Mouse (Mus musculus) c-Kit-positive CD71-negative TER-119-negative erythroid progenitor cells, embryonic 14.5 days (primary cell): Measurements from ENCODE around the gene Gli1.
"Not testable (repeated sequence)": the region's sequence is repeated elsewhere in the genome, so short reads cannot be mapped to it uniquely, and the experiment has no call there.

Experiments
- DNase-seq: peaks from one replicate; pipeline ENCODE4 v3.0.0-alpha.2; 2013; ENCODE audit warnings: low read depth

Gli1 gene

DNA sequence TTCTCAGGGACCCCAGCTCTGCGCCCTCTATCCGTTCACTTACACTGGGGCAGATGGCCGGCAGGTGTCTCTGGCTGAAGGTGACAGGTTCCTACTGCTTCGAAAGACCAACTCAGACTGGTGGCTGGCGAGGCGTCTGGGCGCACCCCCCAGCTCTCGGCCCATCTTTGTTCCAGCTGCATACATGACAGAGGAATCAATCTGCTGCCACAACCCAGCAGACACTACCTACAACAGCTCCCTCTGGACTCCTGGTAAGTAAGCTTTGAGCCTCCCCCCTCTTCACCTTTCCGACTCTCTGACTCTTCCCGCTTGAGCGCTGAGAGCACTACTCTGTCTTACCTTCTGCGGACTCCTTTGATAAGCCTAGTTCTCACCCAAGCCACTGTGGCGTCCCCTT is 19.6 kb downstream of the Gli1 start:
- no peak for DNase-seq

DNA sequence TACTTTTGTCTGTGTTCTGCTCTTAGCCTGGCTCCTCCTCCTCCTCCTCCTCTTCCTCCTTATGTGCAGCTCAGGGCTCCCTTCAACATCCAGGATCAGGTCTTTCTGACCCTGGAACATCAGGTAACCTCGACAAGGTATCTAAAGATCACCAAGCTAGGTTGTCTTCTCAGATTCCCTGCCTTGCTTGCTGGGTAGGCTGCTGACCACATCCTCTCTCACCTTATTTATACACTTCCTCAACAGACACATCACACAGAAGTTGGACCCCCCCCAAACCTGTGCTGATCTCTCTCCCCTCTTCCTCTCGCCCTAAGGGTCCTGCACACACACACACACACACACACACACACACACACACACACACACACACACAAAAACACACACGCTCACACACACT is 20.2 kb downstream of the Gli1 start, which contains the start of gene Arhgap9:
Gene Arhgap9, plus strand, starts transcription at position 344 of the 400 bp plus-strand sequence.
- no peak for DNase-seq

DNA sequence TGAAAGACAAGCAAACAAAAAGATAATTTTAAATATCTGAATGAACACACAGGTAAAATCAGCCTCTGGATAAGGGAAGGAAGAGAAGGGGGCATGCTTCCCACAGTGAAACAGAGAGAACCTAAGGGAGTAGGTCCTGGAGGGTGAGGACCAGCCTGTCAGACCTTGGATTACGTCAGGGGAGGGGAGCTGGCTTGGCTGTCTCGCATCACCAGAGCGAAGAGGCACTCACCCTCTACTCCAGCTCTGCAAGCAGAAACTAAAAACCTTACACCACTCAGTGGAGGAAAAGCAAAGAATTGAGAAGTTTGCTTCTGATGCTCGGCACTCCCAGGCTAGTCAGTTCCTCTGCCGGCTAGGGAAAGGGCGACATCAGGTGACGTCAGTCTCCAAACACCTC is 21.8 kb downstream of the Gli1 start:
- DNase-seq, result no peak

DNA sequence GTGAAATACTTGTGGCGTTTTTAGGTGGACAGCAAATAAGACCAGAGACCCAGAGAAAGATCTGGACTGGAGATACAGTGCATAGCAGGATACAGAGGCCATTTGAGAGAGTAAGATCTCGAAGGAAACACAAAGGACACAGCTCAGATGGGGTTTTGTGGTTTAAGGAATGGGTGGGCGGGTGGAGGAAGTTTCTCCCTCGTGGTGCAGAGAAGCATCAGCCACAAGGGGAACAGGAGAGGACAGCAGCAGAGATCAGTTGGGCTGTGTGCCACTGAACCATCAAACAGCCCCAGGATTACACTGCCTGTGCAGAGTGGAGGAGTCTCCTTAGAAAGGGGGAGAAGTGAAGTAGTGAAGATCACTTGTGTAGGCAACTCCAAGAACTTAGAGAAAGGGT is 23.8 kb downstream of the Gli1 start:
- DNase-seq, result no peak

DNA sequence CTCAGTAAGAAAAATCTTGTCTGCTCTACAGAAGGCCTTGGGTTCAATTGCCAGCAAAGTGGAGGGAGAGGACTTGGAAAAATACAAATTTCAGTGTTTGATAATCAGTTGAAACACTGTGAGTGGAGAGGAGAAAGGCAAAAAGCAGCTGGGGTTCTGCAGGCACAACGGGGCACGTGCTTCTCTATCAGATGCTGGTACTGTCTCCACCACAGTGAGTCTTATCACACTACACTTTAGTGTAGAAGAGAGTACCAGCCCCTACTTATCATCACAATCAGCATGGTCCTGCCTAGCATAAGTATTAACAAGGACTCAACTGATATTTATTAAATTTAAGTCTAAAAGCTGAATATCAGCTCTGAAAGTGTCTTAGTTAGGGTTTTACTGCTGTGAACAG is 24.5 kb downstream of the Gli1 start:
- no peak for DNase-seq

GRCm38 (mm10) chr10:127314950-127315349 is 26.8 kb downstream of the Gli1 start:
- DNase-seq, result not testable (repeated sequence)

- not testable (repeated sequence) for DNase-seq
Measured at GRCm38 (mm10) chr10:127313516-127313915, 28.3 kb downstream of the Gli1 start.

- no peak for DNase-seq
Measured at GRCm38 (mm10) chr10:127312858-127313257, 28.9 kb downstream of the Gli1 start.

DNA sequence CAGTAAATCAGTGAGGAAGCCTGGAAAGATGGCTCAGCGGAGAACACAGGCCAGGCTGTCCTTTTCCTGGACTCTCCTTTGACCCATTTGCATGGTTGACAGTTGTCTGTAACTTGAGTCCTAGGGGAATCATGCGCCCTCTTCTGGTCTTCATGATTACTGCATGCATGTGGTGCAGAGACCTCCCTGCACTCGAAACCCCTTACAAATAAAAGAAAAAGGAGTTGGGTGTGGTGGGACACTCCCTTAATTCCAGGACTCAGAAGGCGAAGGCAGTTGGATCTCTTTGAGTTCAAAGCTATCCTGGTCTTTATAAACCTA is 29.5 kb downstream of the Gli1 start:
- peak; percentile 88 for DNase-seq

DNA sequence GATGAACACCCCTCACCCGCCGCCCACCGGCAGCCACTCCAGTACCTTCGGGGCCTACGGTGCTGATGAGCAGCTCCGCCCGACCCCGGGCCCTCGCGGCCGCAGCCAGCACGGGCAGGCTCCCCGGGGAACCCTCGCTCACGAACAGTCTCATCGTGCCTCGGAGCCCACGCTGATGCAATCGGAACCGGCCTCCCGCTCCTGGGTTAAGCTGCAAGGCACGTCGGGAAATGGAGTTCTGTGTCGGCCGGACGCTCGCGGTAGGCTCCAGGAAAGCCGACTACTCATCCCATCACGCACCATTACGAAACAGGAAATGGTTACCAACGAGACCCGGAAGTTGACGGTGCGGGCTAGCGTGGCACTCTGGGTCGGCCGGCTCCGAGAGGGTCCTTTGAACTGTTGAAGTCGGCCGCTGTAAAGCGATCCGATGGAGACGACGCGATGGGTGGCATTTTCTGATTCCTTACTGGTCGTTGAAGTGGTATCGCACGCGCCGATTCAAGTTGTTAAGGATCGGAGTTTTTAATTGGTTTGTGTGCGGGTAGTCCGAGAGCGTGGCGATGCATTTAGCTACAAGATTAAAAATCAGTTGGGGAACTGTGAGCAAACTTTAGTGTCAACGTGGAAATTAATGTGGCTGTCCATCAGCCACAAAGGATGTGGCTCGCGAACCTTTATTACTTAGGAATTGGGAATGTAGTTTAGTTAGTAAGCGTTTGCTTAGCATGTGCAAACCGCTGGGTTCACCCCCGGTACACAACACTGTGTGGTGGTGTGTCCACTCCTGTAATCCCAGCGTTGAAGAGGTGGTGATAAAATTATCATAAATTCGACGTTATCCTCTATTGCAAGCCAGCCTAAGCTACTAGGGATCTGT is 30.1 kb downstream of the Gli1 start, which contains the start of gene Mars:
Gene Mars, minus strand, starts transcription at position 311 of the 880 bp plus-strand sequence.
- DNase-seq, result peak; percentile 94

GRCm38 (mm10) chr10:127310523-127311475 is 31.0 kb downstream of the Gli1 start:
- DNase-seq, result peak; percentile 56

DNA sequence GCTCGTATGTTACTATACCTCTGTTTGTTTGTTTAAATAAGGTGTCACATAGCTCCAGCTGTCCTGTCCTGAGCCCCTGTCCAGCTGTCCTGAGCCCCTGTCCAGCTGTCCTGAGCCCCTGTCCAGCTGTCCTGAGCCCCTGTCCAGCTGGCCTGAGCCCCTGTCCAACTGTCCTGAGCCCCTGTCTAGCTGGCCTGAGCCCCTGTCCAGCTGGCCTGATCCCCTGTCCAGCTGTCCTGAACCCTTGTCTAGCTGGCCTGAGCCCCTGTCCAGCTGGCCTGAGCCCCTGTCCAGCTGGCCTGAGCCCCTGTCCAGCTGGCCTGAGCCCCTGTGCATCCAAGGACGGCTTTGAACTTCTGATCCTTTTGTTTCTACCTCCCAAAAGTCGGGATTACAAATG is 32.6 kb downstream of the Gli1 start:
- DNase-seq, result not testable (repeated sequence)

DNA sequence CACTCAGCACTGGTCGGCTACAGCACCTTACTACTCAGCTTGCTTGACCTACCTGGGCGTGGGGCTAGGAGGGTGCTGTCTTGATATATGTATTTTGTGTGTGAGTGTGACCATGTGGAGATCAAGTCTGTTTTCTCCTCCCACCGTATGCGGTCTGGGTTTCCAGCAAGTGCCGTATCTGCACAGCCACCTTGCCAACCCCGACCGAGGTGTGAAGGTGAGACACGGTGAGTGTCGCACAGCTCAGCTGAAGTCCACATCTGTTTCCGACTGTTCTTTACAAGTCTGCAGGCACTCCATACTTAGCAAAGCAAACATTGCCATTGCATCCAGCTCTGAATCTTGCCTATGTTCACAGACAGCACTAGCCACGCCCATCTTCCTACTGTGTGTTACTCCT is 38.6 kb downstream of the Gli1 start:
- no peak for DNase-seq

- DNase-seq, result no peak
Measured at GRCm38 (mm10) chr10:127300361-127300760, 41.4 kb downstream of the Gli1 start.

DNA sequence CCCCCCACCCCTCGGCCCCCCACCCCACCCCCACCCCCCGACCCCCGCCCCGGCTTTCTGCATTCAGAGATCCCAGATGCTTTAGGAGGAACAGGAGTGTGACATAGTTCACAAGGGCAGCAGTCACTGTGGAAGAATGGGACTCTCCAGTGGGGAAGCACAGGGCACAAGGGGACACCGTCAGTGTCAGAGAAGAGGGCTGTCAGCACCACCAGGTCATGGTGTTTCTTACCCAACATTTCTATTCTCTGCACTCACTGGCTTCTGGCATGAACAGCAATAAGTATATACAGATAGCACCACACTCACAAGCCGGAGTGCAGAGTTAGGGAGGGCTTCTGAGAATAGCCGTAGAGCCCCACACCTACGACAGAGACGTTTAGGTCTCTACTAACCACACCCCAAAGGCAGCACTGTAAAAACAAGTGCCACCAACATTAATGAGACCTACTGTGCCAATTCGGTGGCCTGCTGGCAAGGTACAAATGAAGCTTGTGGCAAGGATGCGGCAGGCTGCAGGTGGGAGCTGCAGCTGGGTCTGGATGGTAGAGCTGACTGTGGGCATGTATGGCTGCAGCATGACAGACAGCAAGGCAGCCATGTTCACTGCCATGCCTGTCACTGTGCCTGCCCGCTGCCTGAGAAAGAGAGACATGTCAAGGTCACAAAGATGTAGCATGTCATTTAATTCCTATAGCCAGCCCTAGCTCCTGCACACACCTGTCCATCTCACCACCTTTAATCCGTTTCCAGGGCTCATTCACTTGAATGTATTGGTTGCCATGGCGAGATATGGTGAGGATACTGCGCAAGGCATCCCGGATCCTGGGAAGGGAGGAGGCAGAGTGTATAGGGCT is 44.5 kb downstream of the Gli1 start:
- no peak for DNase-seq

DNA sequence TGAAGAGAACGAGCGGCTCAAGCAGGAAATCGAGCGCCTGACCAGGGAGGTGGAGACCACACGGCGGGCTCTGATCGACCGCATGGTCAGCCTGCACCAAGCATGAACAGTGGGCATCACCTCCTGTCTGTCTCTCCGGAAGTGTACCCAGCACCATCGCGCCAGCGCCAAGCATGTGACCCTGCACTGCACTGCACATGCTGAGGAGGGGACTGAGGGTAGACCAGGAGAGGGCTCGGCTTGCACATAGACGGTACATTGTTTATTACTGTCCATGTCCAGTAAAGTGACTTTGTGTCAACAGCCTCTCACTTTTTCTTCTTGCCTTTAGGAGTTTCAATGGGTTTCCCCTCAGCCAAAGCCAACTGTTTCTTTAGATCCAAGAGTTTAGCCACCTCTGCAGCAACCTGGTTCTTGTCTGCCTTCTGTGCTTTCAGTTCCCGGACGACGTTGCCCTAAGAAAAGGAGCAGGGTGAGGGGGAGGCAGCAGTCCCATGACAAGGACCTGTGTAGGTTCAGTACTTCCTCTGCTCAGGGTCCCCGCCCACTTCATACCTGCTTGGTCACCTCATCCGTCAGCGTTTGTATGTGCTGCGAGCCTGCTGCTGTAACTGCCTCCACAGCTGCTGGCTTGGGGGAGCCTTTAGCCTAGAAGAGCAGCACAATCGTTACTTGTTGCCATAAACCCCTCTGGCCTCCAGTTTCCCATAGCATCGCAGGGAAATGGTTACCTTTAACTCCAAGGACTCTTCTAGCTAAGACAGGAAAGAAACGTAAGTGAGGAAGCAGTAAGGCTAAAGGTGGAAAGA is 45.6 kb downstream of the Gli1 start:
- no peak for DNase-seq

DNA sequence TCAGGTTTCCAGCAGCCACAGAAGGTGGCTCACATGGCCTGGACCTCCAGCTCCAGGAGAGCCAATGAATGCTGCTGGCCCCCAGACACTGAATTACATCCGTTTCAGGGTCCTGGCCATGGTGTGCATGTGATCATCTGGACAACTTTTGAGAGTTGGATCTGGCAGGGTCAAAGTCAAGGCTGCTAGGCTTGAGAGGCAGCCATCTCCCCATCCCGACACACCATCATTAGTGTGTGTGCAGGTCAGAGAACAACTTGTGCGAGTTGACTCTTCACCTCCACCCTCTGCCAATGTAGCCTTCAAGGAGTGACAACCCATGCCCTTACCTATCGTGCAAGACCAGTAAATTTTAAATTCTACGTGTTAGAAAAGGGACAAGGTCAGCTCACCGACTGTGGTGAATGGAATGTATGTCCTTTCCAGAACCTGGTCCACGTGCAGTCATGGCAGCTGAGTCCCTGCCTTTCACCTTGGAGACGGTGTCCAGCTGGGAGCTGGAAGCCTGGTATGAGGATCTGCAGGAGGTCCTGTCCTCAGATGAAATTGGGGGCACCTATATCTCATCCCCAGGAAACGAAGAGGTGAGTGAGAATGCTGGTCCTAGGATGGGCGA is 46.8 kb downstream of the Gli1 start:
- DNase-seq, result no peak

DNA sequence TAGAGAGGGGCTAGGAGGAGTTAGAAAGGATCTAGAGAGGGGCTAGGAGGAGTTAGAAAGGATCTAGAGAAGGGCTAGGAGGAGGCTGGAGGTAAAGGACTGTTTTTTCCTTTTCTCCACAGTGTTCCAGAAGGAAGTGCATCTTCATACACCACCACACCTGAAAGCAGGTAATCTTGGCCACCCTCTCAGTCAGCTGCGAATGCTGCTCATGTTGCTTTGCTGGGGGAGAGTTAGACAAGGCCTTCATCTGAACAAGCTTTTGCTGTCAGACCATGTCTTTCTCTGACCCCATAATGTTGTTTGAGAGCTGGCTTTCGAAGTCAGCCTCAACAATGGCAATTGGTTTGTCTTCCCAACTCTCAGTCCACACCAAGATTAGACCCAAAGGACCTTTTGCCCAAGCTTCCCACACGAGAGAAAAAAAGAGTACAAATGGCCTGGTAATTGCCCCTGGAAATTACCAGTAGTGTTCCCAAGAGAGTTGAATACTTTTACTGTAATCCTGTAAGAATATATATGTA is 48.1 kb downstream of the Gli1 start:
- DNase-seq, result no peak

- no peak for DNase-seq
Measured at GRCm38 (mm10) chr10:127292987-127293538, 48.7 kb downstream of the Gli1 start.
